21 mouse cellular contexts compared by ENCODE assay signal in genomic region chr13:34685008-34685765, GRCm38 (mm10). TPM values are rescaled to one million over a fixed set of nuclear protein-coding genes. Genes with fewer than 3 reads are reported as not detected.
DNase-seq lines count a peak whose midpoint lies in the region; ATAC-seq lines count a peak whose summit lies in the region.
"Had no signal": no experiment of that assay in that cellular context is flagged by ENCODE, and none has a peak within 500 bp of the region (broad histone marks: within the 10 kb centered on the region; RNA-seq: fewer than 3 reads in every experiment).

No protein-coding gene starts in this region.

- peak; percentile 47; the same call in 1 of the 2 replicates for ATAC-seq in frontal cortex, adult (ENCODE audit: low TSS enrichment)

- intact Hi-C loops in left cerebral cortex, postnatal 10 days (cut with DNase I), result no loop called here

- DNase-seq in frontal cortex, postnatal 10 days (ENCODE audit: low spot score in 2 of 2), result no peak
- peak; percentile 34 for DNase-seq in ovary, adult 18-20 months (ENCODE audit: low spot score)
- no peak for DNase-seq in ovary, postnatal 10 days (ENCODE audit: low spot score)
- DNase-seq in adrenal gland, adult 8-10 months, result peak; percentile 38
- no peak for DNase-seq in gastrocnemius, postnatal 4 days (ENCODE audit: low spot score in 2 of 2)
- no peak for DNase-seq in left cerebral cortex, postnatal 10 days (ENCODE audit: extremely low spot score in 1 of 2, low spot score in 2 of 2)
- DNase-seq: cerebellum, adult 11-12 months; cerebellum, postnatal 14 days; gastrocnemius, postnatal 10 days; heart, adult 2 months; heart, postnatal 4 days; kidney, adult 2 months; kidney, postnatal 10 days; lung, adult 18-20 months; lung, postnatal 36 days; right cerebral cortex, adult 18-20 months; thymus, postnatal 36 days had no signal

RNA-seq across cellular contexts. Expression of gene Pxdc1, which starts 31.9 kb away (rescaled TPM):
- 1 to 10 TPM; 3.9 to 6.9 (median 5.4) TPM for total RNA-seq in adrenal gland, adult 8-10 months (2022)
- total RNA-seq in gastrocnemius, postnatal 4 days (2021), result 10 to 100 TPM; 15.5 to 23.5 TPM
- 10 to 100 TPM; 10.2 to 10.8 TPM for total RNA-seq in left cerebral cortex, postnatal 10 days (2021)

RNA-seq across cellular contexts. Expression of gene Fam50b, which starts 49.5 kb away (rescaled TPM):
- not detected for total RNA-seq in adrenal gland, adult 8-10 months (2022)
- not detected for total RNA-seq in gastrocnemius, postnatal 4 days (2021)
- not detected for total RNA-seq in left cerebral cortex, postnatal 10 days (2021)
- total RNA-seq: gastrocnemius, postnatal 10 days; heart, adult 2 months; heart, postnatal 4 days; layer of hippocampus, adult 8-10 months; left cerebral cortex, adult 8-10 months; neutrophil, adult 5-6 weeks had no signal

Comparison
In these comparisons a context has a peak if more than half of its experiments do, and no peak if none do; other contexts are left out.
1. DNase-seq: peak in ovary, adult 18-20 months (single experiment) and adrenal gland, adult 8-10 months (single experiment); none in frontal cortex, postnatal 10 days (0 of 2), ovary, postnatal 10 days (single experiment), gastrocnemius, postnatal 4 days (0 of 2) and left cerebral cortex, postnatal 10 days (0 of 2).